Mouse (Mus musculus) hindbrain, embryonic 11.5 days (tissue): Measurements from ENCODE around the gene Saxo2. TPM values are rescaled to one million over a fixed set of nuclear protein-coding genes. Genes with fewer than 3 reads are reported as not detected.

Experiments
- polyA plus RNA-seq: library from polyadenylated mRNA; unstranded; fragments of >200 nt; fragmentation: Nextera tagmentation; extraction: Ambion mirVana; gene quantifications from 2 replicates; pipeline ENCODE4 v1.2.1, GENCODE M21; 2014

Gene Saxo2
- polyA plus RNA-seq, 1 experiment from 2014 or later, result 9.0 TPM

Other genes with a start within 250 kb of the Saxo2 start
- 23.8 and 27.9 TPM in 2 replicates for gene Efl1, start 86 bp upstream of the Saxo2 start, polyA plus RNA-seq
- gene Mex3b, start 218.8 kb upstream of the Saxo2 start, polyA plus RNA-seq, result 36.3 and 36.5 TPM in 2 replicates